Mouse (Mus musculus): ENCODE measurements around the gene Rag2.
A peak's percentile ranks its signal among the peaks of the same experiment; 100 is the strongest.

Rag2 gene

GRCm38 (mm10) chr2:101624011-101624410 is 507 bp upstream of the Rag2 start:
- DNase-seq (ENCODE audit: low spot score in 2 of 2) = no peak

DNA sequence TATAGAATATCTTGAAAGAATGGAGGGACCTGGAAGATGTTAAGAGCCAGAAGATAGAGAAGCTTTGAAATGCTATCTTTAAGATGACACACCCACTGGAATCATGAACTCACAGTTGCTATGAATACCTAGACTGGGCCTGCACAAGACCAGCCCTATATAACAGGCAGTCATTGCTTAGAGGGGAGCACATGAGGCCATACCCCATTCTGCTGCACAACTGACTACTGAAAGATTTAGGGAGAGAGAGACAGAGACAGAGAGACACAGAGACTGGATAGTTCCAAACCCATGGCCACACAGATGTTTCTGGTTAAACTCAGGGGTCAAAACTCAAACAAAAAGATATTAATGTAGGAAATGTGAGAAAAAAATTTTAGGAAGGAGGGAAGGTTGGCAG is 2.7 kb downstream of the Rag2 start:
- DNase-seq (ENCODE audit: low spot score in 2 of 2) = no peak

- DNase-seq (ENCODE audit: low spot score in 2 of 2) = peak; percentile 82 to 90
Observed at GRCm38 (mm10) chr2:101628297-101629236, 4.0 kb downstream of the Rag2 start.

- no peak for DNase-seq (ENCODE audit: low spot score in 2 of 2)
Observed at GRCm38 (mm10) chr2:101638979-101639839, 14.7 kb downstream of the Rag2 start.

DNA sequence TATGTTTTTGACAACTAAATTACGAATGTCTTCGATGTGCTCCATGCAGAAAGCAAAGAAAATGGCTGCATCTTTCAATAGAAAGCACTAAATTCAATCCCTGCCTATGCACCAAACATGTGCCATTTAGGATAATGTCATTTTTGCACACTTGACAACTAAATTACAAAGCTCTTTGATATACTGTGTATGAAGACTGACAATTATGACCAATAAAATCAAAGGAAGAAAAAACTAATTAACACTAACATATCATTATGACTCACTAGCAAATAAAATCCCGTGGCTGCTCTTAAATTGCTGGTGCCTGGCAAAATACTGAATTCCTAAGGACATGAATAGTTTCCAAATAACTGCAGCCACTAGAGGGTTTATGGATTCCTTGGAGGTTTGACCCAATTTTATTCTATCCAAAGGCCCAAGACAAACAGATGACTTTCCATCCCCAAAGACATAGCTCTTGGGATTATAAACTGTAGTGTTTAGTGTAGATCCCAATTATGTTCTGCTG is 15.4 kb downstream of the Rag2 start:
- DNase-seq (ENCODE audit: low spot score in 2 of 2) = no peak

GRCm38 (mm10) chr2:101645841-101646240 is 21.3 kb downstream of the Rag2 start:
- DNase-seq (ENCODE audit: low spot score in 2 of 2) = no peak

GRCm38 (mm10) chr2:101648361-101648760 is 23.8 kb downstream of the Rag2 start:
- no peak for DNase-seq (ENCODE audit: low spot score in 2 of 2)

GRCm38 (mm10) chr2:101649114-101649671 is 24.7 kb downstream of the Rag2 start, which contains the start of the genes Rag1 and B230118H07Rik:
TSS of gene Rag1 (minus strand) at chr2:101649501.
TSS of gene B230118H07Rik (minus strand) at chr2:101649532.
- DNase-seq (ENCODE audit: low spot score in 2 of 2) = no peak

- no peak for DNase-seq (ENCODE audit: low spot score in 2 of 2)
Observed at GRCm38 (mm10) chr2:101650446-101650845, 25.9 kb downstream of the Rag2 start.

- DNase-seq (ENCODE audit: low spot score in 2 of 2) = no peak
Observed at GRCm38 (mm10) chr2:101652204-101652920, 27.8 kb downstream of the Rag2 start.

GRCm38 (mm10) chr2:101652921-101653597 is 28.5 kb downstream of the Rag2 start:
- DNase-seq (ENCODE audit: low spot score in 2 of 2) = peak in 1 of 2 experiments; percentile 74

- no peak for DNase-seq (ENCODE audit: low spot score in 2 of 2)
Observed at GRCm38 (mm10) chr2:101660536-101660935, 36.0 kb downstream of the Rag2 start.

- peak; percentile 55 to 61 for DNase-seq (ENCODE audit: low spot score in 2 of 2)
Observed at GRCm38 (mm10) chr2:101665058-101665702, 40.7 kb downstream of the Rag2 start.

DNA sequence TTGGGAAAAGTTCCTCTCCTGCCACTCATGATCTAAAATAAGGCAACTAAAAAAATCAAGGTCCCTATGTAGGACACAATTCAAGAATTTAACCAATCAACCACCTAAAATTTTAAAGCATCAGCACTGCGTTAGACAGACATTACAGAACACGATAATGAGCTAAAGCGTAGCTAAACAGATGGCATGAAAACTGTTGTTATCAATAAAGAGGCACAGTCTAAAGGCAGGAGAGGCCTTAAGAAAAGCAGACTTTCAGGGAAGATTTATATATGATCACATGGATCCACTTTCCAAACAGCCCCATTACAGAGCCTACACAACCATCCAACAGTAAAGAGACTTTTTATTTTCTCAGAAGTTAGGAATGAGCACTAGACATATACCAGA is 41.2 kb downstream of the Rag2 start:
- no peak for DNase-seq (ENCODE audit: low spot score in 2 of 2)

DNA sequence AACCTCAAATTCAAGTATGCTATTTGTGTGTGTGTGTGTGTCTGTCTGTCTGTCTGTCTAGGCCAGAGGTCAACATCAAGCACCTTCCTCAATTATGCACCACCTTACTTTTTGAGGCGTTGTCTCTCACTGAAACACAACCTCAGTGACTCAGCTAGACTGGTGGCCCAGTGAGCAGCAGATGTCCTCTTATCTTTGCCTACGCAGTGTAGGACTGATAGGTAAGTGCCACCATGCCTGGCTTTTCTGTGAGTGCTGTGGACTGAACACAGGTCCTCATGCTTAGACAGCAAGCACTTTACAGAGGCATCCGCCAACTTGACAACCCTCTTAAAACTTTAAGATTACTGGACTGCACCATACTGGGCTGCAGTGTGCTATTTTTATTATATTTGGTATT is 44.2 kb downstream of the Rag2 start:
- no peak for DNase-seq (ENCODE audit: low spot score in 2 of 2)

- DNase-seq (ENCODE audit: low spot score in 2 of 2) = no peak
Observed at GRCm38 (mm10) chr2:101673547-101673946, 49.0 kb downstream of the Rag2 start.

GRCm38 (mm10) chr2:101678236-101679021 is 53.9 kb downstream of the Rag2 start, which contains the start of gene Traf6:
TSS of gene Traf6 (plus strand) at chr2:101678429.
- peak; percentile 71 to 84 for DNase-seq (ENCODE audit: low spot score in 2 of 2)

DNA sequence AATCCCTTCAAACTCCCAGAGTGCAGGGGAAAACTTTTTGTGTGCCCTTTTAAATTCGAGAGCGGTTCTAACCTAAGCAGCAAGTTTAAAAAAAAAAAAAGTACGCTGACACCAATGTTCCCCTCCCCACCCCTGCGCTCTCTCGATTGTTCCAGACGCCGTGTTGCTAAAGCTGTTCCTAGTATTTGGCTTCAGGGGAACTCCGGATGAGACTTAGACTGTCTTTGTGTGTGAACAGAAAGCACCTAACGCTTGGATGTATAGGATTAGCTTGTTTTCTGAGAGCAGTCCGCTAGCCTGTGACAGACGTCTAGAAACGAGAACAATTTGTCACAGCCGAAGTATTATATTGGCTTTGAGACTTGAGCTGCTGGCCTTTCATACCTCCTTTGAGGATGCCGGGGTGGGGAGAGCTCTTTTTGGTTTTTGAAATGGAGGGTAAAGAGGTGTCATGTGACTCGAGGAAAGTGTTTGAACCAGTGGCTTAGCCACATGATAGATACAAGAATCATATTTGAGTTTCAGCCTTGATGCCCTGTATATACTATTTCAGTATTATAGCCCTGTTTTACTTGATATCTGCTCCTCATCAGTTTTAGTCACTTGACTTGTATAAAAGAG is 54.8 kb downstream of the Rag2 start:
- no peak for DNase-seq (ENCODE audit: low spot score in 2 of 2)

Measured in frontal cortex, postnatal 10 days (tissue).